Mouse (Mus musculus): Measurements from ENCODE around the gene Fkbp3.
"Not testable (repeated sequence)": the region's sequence is repeated elsewhere in the genome, so short reads cannot be mapped to it uniquely, and the experiment has no call there.

Gene Fkbp3

DNA sequence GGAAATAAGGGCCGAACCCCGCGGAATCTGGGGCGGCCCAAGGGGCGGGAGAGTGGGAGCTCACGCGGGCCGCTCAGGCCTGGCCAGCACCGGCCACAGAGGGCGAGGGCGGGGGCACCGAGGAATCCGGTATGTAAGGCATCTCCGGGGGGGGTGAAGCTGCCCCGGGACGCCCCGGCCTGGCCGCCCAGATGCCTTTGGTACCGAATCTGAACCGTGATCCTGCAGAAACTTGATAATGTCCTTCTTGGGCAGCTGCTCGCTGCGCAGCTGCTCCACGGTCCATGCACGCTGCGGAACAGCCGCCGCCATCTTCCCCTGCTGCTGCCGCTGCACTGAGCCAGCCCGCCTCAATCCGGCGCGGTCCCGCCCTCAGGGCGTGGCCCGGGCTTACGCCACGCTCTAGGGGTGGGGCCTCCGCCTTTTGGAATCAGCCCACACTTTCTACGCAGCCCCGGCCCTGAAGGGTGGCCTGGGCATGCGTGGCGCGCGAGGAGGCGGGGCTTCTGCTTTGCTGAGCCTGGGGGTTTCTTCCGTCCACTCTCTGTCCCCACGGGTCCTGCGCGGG is at the start of gene Fkbp3:
Gene Fkbp3, minus strand, starts transcription at position 397 of the 568 bp plus-strand sequence.
- DNase-seq (ENCODE audit: low spot score in 2 of 2) = peak; percentile 95 to 97

DNA sequence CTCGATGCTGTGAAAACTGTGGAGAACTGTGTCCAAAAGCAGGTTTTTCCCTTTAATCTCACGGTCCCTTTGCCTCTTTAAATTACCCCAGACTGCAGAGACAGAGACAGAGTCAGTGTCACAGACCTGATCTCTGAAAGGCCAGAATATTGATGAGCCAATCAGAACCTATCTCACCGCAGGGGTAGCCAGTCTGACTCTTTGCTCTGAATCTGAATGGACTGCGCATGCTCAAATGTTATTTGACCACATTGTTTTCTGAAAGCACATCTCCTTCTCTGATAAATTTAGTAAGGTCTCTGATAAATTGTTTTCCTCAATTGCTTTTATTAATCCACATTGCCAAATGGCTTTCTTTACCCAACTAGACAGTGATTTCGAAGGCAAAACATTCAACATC is 45.6 kb upstream of the Fkbp3 start:
- DNase-seq (ENCODE audit: low spot score in 2 of 2) = no peak

DNA sequence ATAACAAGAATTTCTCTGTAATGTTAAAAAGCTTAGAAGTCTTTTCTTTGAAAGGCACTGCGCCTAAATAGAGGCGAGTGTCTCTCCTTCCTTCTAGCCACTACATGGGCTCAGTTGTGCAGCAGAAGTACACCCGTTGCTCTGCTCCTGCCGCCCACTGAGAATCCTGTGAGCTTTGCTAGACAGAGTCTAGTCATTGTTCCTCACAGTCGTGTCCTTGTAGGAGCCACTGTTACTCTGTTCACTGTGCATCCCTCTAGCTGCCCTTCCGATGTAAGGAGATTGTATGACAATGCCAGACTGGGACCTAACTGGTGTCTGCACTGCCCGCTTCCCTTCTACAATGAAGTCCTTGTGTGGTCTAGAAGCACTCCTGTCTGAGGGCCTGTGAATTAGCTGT is 45.2 kb upstream of the Fkbp3 start:
- peak in 1 of 2 experiments; percentile 6 for DNase-seq (ENCODE audit: low spot score in 2 of 2)

DNA sequence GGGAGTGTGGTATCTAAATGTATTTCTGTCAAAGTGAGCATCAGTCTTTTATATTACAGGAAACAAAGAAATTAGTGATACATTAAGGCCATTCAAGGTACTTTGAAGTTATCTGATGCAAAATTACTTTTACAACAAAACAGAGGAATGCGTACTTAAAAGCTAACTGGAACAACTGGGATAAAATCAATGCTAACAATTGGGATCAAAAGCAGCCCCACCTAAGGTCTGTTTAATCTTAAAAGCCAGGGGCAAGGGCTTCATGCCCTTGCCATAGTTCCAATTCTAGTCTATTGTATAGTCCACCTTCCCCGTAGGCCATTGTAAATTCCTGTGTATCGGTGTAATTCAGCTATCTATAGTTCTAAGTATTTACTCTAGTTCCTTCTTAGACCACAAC is 41.2 kb upstream of the Fkbp3 start:
- not testable (repeated sequence) for DNase-seq (ENCODE audit: low spot score in 2 of 2)

DNA sequence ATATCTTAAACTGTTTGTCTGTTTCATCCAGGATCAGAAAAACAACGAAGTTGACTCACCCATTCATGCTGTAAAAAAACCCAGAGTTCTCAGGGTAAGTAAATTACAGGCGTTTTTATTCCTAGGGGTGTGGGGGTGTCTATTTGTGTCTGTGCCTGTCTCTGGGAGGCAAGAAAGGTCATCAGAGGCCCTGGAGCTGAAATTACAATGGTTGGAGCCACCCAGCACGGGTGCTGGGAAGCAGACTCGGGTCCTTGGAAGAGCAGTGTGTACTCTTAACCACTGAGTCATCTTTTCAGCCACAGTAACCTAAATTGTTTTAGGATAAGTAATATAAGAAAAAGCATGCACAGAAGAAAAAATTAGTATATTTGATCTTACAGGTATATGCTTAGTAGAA is 40.1 kb upstream of the Fkbp3 start:
- DNase-seq (ENCODE audit: low spot score in 2 of 2) = no peak

DNA sequence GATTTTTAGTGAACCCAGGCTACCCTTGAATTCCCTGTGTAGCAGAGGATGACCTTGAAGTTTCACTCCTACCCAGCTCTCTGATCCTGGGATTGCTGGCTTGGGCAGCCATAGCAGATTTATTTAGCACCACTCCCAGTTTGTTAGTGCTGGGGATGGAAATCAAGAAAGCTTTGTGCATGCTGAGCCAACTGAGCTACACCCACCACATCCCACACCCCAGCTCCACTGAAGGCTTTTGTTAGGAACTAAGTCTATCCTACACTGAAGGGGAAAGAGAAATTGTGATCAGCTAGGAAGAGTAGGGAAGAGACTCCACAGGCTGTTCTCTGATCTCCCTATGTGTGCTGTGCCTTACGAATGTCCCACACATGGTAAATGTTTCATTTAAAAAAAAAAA is 39.0 kb upstream of the Fkbp3 start:
- no peak for DNase-seq (ENCODE audit: low spot score in 2 of 2)

DNA sequence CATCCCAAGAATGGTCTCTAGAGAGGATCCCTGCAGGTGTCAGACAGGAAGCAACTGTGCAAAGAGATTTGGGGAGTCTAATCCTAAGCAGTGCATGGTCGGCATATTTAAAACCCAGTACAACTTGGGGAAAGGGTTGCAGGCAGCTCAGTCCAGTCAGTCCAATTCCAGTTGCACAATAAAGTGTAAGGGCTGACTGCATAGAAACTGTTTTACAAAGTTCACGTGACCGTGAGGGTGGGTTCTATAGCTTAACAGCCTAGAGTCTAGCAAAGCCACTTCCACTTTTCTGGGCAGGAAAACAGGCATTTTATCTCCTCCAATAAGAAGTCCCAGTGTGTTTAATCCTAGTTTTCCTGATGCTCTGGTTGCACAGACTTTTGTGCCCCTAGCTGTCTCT is 37.7 kb upstream of the Fkbp3 start:
- no peak for DNase-seq (ENCODE audit: low spot score in 2 of 2)

DNA sequence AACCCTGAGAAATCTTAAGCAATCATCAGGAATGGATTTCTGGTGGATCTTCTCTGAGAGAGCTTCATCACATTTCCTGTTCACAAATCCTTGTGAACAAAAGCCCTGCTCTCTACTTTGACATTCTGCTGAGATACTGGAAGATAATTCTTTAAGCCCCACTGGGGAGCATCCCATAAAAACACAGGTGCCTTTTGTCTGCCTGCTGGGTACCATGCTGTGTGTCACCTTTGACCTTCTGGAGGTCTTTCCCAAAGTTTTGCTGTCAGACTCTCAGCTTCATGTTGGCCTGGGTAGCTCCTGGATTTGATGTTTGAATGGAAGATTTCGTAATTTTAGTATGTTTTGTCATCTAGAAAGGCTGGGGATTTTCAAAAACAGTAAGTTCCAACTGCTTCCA is 34.9 kb upstream of the Fkbp3 start:
- DNase-seq (ENCODE audit: low spot score in 2 of 2) = no peak

DNA sequence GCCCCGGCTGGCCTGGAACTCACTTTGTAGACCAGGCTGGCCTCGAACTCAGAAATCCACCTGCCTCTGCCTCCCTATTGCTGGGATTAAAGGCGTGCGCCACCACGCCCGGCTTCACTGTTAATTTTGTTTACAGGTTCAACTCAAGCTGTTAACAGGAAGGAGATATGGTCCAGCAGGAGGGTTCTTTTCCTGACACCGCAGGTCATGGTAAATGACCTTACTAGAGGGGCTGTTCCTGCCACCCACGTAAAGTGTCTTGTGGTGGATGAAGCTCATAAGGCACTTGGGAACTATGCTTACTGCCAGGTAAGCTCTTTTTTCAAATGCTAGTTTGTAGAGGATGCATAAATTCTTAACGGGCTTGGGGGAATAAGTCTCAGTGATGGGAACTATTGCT is 3.1 kb upstream of the Fkbp3 start:
- DNase-seq (ENCODE audit: low spot score in 2 of 2) = no peak

DNA sequence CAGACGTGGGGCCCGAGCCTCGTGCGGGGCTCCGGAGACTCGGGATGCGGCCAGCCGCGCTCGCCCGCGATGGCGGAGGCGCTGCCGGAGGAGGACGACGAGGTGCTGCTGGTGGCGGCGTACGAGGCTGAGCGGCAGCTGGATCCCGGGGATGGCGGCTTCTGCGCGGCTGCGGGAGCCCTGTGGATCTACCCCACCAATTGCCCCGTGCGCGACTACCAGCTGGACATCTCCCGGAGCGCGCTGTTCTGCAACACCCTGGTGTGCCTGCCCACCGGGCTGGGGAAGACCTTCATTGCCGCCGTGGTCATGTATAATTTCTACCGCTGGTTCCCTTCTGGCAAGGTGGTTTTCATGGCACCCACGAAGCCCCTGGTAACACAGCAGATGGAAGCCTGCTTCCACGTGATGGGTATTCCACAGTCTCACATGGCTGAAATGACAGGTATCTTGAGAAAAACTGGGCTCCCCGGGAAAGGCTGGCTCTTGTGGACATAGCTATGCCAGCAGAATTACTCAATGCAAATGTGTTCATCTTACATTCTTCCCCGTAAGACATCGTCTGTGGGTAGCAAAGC is 2.0 kb upstream of the Fkbp3 start:
- peak in 1 of 2 experiments; percentile 18 for DNase-seq (ENCODE audit: low spot score in 2 of 2)

DNA sequence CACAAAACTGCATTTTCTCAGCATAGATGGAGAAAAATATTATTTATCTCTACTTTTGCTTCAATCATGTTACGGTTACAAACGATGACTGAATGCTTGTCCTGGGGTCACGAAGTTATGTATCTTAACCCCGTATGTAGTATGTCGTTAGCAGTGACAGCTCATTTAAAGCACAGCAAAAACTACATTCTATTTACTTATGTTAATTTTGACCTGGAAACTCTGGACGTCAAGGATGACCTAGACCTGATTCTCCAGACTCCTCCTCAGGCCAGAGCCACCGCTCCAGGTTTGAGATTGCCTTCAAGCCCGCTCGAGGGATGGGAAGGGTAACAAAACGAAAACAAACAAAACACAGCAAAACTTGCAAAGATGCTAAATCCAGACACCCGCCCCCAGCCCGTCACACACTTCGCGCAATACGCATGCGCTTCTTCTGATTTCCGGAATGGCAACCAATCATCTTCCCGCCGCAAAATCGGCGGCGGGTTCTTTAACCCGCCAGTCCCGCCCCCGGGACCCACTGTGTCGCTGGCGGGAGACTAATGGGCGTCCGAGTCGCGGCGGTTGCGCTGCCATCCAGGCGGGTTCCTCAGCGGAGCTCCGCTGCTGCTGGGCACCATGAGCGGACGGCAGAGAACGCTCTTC is 1.4 kb upstream of the Fkbp3 start, which contains the start of gene Fancm:
Gene Fancm, plus strand, starts transcription at position 519 of the 648 bp plus-strand sequence.
- DNase-seq (ENCODE audit: low spot score in 2 of 2) = peak; percentile 85 to 87

DNA sequence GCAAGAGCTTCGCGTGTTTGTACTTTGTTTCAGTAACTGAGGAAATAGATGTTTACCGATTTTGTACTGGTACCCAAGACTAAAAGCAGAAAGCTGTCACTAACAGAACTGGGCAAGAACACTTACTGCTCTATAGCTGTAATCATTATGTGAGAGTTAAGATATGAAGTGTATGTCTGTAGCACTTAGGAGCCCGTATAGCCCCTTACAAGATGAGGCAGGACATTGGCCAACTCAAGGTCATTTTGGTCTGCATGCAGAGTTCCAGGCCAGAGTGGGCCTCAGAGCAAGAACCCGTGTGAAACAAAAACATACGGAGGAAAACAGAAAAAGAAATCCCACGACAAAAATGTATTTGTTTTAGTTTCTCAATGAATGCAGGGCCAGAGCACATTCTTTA is 844 bp upstream of the Fkbp3 start:
- DNase-seq (ENCODE audit: low spot score in 2 of 2) = no peak

DNA sequence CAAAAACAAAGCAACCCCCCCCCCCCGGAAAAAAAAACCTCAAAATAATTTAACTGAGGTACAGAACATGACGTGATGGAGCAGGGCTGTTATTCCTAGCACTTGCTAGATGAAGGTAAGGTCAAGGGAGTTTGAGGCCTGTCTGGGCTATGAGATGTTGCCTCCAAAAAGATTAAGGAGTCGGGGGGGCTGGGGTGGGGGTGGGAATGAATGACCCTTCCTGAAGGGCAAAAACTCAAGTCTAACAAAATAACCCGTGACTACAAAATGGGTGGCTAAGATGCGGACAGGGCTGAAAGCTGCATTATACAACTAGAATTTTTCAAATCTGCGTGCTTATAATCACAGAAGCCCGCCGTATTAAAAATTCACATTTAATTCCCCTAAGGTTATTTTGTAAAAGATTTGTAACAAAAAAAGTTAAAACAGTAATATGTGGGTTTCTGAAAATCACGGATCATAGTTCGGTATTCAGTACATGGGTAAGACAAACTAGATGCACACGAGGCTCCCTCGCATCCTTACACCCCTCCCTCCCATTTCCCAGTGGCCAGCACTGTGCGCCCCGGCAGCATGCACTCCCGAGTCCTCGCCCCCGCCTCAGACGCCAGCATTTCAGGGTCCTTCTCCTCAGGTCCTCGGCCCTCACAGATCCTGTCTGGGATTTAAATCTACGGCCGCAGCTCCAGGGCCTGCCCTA is 746 bp downstream of the Fkbp3 start:
- no peak for DNase-seq (ENCODE audit: low spot score in 2 of 2)

DNA sequence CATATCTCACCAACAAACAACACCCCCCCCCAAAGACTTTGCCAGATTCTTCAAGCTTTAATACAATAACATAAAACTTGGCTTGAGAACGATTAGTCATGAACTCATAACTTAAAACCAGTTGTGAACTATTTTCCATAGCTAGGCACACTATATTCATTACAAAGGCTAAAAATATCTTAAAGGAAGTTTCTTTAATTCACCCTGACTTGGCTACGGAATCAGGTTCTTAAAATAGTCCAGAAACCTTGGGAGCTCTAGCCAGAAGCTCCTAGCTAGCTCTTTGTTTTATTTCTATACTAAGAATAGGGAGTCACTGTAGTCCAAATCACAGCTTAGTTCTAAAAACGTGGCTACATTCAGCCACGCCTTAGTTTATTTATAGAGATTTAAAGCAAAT is 5.4 kb downstream of the Fkbp3 start:
- DNase-seq (ENCODE audit: low spot score in 2 of 2) = no peak

DNA sequence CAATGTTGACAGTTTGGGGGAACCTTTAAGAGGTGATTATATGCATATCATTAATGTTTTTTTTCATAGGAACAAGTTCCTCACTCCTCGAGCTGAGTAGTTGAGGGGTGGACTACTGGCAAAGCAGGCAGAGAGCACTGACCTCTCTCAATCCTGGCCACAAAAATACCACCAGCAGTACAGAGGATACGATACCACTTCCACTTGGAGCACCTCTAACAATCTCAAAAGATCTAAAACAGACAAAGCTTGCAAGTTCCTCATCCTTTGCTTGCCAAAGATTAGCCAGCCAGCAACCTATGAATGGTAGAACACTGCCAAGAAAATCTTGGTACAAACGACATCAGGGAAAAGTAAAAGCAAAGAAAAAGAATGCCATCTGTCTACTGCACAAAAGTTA is 7.6 kb downstream of the Fkbp3 start:
- no peak for DNase-seq (ENCODE audit: low spot score in 2 of 2)

DNA sequence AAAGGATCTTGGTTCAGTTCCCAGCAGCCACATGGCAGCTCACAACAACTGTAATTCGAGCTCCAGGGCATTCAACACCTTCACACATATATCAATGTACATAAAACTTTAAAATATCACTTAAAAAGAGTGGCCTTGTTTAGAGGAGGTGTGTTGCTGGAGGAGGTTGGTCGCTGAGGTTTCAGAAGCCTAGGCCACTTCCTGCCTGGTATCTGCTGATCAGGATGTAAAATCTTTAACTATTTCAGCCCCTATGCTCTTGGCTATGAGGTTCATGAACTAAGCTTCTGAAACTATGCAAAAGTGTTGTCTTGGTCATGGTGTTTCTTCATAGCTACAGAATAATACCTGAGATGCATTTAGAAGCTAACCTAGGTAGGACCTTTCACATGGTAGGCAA is 8.6 kb downstream of the Fkbp3 start:
- no peak for DNase-seq (ENCODE audit: low spot score in 2 of 2)

DNA sequence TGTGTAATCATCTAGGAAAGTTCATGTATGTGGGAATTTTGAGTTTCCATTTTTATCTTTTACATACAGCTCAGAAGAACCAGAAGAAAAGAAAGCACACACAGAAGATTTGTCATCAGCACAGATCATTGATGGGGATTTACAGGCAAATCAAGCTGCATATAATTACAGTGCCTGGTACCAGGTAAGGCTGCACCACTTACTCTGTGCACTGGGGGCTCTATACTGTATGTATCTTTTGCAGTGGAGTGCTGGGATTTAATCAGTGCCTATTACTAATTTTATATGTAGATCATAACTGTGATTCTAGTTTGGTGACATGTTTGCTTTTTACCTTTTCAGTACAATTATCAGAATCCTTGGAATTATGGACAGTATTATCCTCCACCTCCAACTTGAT is 12.7 kb downstream of the Fkbp3 start:
- DNase-seq (ENCODE audit: low spot score in 2 of 2) = no peak

DNA sequence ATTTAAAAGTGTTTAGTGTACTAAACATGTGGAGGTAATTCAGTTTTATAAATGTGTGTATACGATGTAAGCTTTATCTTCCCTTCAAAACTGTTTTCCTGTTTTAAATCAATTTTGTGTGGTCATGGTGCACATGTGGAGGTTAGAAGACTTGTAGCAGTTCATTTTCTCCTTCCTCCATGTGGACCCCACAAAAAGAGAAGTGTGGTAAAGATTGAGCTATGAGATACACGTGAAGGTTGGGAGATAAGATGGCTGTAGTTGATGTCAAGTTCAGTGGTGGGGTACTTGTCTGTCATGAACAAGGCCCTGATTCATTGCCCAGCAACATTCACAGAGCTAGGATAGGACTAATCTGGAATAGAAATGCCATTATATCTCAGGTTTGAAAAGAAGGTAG is 15.6 kb downstream of the Fkbp3 start:
- DNase-seq (ENCODE audit: low spot score in 2 of 2) = no peak

DNA sequence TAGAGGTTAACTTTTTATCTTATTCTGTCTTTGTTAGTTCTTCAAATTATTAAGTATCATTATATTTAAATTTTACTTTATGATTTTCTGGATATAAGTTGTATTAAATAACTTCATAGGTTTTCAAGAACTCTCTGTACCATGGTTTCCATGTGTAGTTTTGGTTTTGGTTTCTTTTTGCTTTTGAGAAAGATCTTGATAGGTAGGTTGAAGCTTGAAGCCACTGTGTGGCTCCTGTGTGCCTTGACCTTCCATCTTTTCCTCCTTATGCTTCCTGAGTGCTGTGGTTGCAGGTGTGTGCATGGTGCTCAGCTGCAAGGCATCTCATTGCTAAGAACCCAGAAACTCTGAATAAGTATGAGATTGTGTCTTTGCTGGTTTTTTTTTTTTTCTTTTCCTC is 25.0 kb downstream of the Fkbp3 start:
- DNase-seq (ENCODE audit: low spot score in 2 of 2) = no peak

DNA sequence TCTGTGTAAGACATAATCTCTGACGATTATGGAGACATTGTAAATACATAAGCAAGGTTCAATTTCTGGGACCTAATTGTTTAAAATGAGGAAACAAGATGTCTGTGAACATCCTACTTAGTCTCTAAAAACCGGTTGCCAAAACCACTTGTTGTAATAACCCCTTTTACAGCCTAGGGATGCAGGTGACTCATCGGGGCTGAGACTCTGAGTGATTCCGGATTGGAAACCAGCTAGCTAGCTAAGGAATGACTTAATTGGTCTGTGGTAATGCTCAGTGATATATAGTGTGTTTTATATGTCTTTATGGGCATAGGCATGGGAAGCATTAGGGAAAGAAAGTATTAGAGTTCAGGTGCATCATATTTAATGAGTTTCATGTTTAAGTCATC is 36.3 kb downstream of the Fkbp3 start:
- no peak for DNase-seq (ENCODE audit: low spot score in 2 of 2)

DNA sequence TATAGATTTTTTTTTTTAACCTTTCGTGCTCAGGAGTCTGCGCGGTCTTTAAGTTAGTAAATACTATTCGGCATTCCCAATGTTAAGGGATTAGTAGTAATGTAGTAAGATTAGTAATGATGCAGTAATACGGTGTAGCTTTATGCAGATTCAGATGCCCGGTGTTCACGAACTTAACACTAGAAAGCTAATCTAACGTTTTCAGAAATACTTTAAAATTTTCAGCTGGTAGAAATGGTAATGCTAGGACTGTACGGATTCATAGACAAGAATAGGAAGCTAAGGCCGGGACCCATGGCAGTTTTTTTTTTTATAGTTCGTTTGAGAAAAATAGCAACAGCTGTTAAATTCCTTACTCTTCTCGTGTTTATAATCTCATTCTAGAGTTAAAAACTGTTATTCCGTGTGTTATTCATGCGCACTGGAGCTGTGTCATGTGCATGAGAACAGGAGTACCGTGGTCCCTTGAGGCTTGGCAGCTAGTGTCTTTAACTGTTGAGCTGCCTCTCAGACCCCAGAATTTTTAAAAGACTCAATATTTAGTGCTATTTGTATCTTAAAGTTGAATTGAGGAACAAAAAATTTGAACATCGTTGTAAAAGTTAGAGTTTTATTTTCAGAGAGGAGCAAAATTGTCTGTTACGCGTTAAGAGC is 36.8 kb downstream of the Fkbp3 start:
- DNase-seq (ENCODE audit: low spot score in 2 of 2) = no peak

DNA sequence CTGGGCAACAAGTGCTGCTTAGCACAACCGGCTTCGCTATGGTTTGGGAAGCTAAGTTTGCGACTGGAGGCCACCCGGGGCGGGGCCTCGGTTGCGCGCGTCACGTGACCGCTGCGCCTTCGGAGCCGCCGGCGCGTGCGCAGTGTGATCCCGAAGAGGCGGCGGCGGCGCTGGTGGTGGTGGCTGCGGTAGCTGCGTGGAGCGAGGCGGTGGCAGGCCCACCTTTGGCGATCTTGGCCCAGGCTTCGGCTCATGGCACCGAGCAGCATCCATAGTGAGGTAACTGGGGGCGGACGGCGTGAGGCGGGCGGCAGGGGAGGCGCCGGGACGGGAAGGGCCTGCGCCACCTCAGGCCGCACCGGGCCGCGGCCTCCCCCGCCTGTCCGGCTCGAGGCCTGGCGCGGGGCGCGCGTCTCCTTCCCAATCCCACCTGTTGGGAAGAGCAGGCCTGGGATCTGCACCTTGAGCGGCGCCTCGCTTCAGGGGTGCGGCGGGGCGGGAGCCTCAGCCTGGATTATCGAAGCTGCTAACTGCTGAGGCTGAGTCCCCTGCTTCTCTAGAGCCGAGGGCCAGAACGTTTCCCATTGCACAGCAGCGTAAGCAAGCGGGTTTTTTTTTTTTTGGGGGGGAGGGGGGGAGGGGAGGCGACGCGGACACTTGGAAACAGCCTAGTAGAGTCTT is 37.5 kb downstream of the Fkbp3 start, which contains the start of gene Prpf39:
Gene Prpf39, plus strand, starts transcription at position 144 of the 681 bp plus-strand sequence.
- DNase-seq (ENCODE audit: low spot score in 2 of 2) = peak; percentile 81 to 90

All from frontal cortex, postnatal 10 days (tissue).